Mouse (Mus musculus) layer of hippocampus, postnatal 14 days (tissue): ENCODE results near the gene Pomt1. TPM values are rescaled to one million over a fixed set of nuclear protein-coding genes. Genes with fewer than 3 reads are reported as not detected.
A peak's percentile ranks its signal among the peaks of the same experiment; 100 is the strongest.

Experiments used
- DNase-seq, 2 experiments: peaks; one replicate each; pipeline ENCODE4 v3.0.0; 2021 to 2022; ENCODE audit warnings: low spot score in 2 of 2, mixed read lengths in 1 of 2
- long read RNA-seq, 2 experiments: library from polyadenylated mRNA; stranded (forward); transcript quantifications; one replicate each; pipeline ENCODE4 v2.0.0; 2021
- total RNA-seq, 2 experiments: library from RNA; stranded (reverse); gene quantifications; 2 replicates each; pipeline ENCODE4 v1.2.3; 2021

Pomt1 gene
- 10 to 100 TPM; 22.4 to 23.6 TPM for total RNA-seq
- long read RNA-seq, experiment 1, partial matches to known transcripts = 0 of 2 reads
- long read RNA-seq, experiment 1, other reads (novel, unspliced or antisense) = 0 of 2 reads
- long read RNA-seq, experiment 2, partial matches to known transcripts = 4 of 9 reads
- long read RNA-seq, experiment 2, other reads (novel, unspliced or antisense) = 1 of 9 reads

GRCm38 (mm10) chr2:32235886-32236759 lies at the start of gene Pomt1:
Gene Pomt1 (plus strand): TSS chr2:32236590.
- peak; percentile 91 to 96 for DNase-seq

GRCm38 (mm10) chr2:32187019-32187551 lies 49.3 kb upstream of the Pomt1 start:
- no peak for DNase-seq

- DNase-seq = no peak
These were observed 48.7 kb upstream of the Pomt1 start for GRCm38 (mm10) chr2:32187649-32188048.

- DNase-seq = no peak
These were observed 47.2 kb upstream of the Pomt1 start for GRCm38 (mm10) chr2:32189060-32189681.

GRCm38 (mm10) chr2:32190620-32191019 lies 45.8 kb upstream of the Pomt1 start:
- no peak for DNase-seq

- no peak for DNase-seq
These were observed 44.4 kb upstream of the Pomt1 start for GRCm38 (mm10) chr2:32191872-32192507.

GRCm38 (mm10) chr2:32198977-32199376 lies 37.4 kb upstream of the Pomt1 start:
- no peak for DNase-seq

- no peak for DNase-seq
These were observed 36.4 kb upstream of the Pomt1 start for GRCm38 (mm10) chr2:32200033-32200432.

- no peak for DNase-seq
These were observed 35.7 kb upstream of the Pomt1 start for GRCm38 (mm10) chr2:32200712-32201111.

- peak in 1 of 2 experiments; percentile 43 for DNase-seq
These were observed 34.9 kb upstream of the Pomt1 start for GRCm38 (mm10) chr2:32201527-32201926.

GRCm38 (mm10) chr2:32203853-32204252 lies 32.5 kb upstream of the Pomt1 start:
- DNase-seq = no peak

GRCm38 (mm10) chr2:32207682-32208081 lies 28.7 kb upstream of the Pomt1 start:
- no peak for DNase-seq

GRCm38 (mm10) chr2:32211689-32212088 lies 24.7 kb upstream of the Pomt1 start:
- DNase-seq = no peak

GRCm38 (mm10) chr2:32213000-32213399 lies 23.4 kb upstream of the Pomt1 start:
- no peak for DNase-seq

GRCm38 (mm10) chr2:32215576-32215975 lies 20.8 kb upstream of the Pomt1 start:
- DNase-seq = no peak

GRCm38 (mm10) chr2:32216506-32216905 lies 19.9 kb upstream of the Pomt1 start:
- no peak for DNase-seq

- DNase-seq = no peak
These were observed 18.7 kb upstream of the Pomt1 start for GRCm38 (mm10) chr2:32217656-32218055.

- no peak for DNase-seq
These were observed 18.3 kb upstream of the Pomt1 start for GRCm38 (mm10) chr2:32218113-32218512.

- no peak for DNase-seq
These were observed 17.7 kb upstream of the Pomt1 start for GRCm38 (mm10) chr2:32218541-32219334.

- DNase-seq = no peak
These were observed 16.9 kb upstream of the Pomt1 start for GRCm38 (mm10) chr2:32219501-32219900.

- DNase-seq = no peak
These were observed 16.4 kb upstream of the Pomt1 start for GRCm38 (mm10) chr2:32220021-32220420.
